Mouse (Mus musculus) retina, postnatal 7 days (tissue): ENCODE data around the gene Lmln.
A peak's percentile ranks its signal among the peaks of the same experiment; 100 is the strongest.
"Not testable (repeated sequence)": the region's sequence is repeated elsewhere in the genome, so short reads cannot be mapped to it uniquely, and the experiment has no call there.

Experiments used
- DNase-seq: peaks from one replicate; pipeline ENCODE4 v3.0.0-alpha.2; 2012; ENCODE audit warnings: low read depth, low spot score

Lmln gene

DNA sequence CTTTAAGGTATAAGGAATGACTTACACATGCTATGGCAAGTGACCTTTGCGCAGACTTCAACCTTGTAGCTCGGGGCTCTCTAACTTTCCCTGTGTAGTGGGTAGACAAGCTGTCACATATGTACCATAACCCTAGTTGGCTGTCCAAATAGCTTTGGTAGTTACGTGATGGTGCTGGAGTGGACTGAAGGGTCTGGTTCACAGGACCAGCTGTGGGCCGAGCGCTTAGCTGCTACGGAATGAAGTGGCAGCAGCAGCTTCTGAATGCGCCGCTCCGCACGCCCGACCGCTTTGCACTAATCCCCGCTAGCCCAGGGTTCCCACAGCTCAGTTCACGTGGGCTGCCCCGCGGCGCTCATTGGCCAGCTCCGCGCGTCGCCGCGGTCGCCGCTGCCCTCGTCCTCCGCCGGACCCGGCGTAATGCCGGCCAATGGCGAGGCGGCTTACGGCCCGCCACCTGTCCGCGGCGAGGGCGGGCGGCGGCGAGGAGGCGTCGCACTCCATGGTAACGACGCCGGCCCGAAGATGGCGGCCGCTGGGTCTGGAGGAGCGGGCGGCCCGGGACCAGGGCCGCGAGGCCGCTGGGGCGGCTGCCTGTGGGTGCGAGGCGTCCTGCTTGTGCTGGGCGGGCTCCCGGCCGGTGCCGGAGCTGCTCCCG is at the start of gene Lmln:
TSS of gene Lmln (plus strand) at position 498 of the 658 bp plus-strand sequence.
- DNase-seq: peak; percentile 90

DNA sequence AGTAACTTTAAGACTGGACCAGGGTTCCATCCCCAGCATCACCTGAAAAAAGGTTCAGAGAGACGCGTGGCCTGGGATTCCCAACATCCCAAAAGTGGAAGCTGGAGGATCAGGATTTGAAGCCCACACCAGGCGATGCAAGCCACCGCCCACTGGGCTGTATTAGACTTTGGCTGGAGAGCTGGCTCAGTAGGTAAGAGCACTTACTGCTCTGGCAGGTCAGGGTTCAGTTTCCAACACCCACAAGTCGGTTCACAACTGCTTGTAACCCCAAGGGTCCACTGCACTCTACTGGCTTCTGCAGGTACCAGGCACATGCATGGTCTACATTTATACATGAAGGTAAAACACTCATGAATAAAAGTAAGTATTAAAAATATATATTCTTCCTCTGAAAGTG is 48.5 kb upstream of the Lmln start:
- no peak for DNase-seq

DNA sequence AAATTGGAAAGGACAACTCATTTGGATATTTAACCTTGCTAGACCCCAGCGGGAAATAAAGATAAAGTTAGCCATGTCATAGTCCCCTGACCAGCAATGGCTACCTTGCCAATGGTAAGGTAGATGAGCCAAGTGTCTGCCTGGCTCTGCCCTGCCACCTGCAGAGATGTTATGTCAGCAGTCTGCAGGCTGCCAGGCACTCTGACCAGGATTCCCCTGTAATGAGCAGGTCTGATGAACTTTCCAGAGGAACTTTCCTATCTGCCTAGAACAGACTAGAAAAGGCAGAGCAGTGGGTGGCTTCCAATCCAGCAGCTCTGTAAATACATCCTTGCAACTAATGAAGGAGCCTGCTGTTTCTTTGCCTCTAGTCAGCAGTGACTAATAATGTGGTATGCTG is 47.4 kb upstream of the Lmln start:
- no peak for DNase-seq

DNA sequence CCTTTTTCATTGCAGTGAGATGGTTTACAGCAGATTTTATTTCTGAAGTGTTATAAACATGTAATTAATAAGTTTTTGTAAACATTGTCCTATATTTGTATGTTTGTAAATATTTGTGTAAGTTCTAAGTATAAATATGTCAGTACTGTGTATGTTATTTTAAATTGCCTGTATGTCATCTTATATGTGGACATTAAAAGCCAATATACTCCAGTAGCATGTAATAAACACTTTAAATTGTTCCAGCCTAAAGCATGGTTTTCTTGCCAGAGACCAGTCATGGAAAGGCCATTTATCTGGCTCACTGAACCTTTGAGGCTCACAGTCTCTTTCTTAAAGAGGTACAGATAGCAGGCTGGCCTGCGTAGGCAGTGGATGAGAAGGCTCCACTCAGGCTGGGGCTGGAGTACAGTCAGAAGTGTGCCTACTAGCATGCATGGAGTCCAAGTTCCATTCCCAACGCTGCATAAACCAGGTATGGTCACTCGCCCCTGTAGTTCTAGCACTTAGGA is 46.9 kb upstream of the Lmln start:
- no peak for DNase-seq

DNA sequence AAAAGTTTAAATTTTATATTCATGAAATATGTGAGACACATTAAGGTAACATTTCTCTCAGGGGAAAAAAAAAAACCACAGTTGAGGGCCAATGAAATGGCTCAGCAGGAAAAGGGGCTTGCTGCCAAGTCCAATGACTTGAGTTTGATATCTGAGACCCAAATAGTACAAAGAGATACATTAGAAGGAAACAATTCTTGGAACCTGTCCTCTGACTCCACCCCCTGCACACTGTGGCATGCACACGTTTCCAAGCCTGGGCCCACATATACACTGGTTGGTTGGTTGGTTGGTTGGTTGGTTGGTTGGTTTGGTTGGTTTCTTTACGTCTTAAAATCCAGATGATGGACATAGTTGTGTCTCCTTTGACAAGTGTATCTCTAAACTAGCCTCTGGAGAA is 46.3 kb upstream of the Lmln start:
- no peak for DNase-seq

DNA sequence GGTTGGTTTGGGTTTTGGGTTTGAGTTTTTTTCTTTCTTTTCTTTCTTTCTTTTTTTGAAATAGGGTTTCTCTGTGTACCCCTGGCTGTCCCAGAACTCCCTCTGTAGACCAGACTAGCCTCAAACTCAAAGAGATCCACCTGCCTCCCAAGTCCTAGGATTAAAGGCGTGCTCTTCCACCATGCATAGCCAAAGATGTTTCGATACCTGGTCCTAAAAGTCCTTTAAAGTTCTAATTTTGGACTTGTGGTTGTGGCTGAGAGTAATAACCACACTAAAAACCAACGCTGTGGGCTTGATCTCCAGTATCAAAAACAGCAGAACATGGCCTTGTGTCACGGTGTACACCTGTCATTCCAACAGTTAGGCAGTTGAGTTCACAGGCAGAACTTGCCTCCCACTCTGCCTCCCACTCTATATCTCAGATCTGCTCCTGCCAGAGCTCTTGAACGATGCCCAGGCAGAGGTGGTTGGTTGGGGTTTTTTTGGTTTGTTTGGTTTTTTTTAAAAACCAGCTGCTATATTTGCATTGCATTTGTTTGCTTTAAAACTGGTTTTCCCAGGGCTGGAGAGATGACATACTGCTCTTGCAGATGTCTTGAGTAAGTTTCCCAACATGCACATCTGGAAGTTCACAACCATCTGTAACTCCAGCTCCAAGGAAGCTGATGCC is 44.5 kb upstream of the Lmln start:
- no peak for DNase-seq

DNA sequence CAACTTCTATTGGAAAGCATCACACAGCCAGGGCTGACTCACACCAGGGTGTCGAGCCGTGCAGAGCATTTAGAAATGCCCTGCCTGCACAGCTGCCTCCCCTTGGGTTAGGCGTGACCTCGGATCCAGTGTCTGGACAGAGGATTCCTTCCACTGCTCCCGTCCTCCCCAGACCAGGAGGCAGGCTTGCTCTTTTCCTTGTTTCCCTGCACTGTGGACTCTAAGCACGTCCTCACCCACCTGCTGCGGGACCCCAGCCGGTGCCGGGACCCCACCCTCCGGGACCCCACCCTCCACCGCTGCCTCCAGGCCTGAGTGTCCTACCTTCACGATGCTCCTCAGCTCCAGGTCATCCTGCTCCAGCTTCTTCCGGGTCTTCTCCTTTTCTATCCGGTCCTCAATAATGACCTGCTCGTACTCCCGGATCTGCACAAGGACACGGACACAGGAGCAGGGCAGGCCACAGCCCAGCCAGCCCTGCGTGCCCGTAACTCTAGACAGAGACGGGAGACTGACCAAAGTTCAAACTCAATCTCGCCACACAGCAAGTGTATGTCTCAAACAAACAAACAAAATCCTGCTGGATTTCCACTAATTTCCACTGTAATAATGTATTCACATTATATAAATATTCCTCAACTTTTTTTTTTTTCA is 43.1 kb upstream of the Lmln start:
- DNase-seq: no peak

DNA sequence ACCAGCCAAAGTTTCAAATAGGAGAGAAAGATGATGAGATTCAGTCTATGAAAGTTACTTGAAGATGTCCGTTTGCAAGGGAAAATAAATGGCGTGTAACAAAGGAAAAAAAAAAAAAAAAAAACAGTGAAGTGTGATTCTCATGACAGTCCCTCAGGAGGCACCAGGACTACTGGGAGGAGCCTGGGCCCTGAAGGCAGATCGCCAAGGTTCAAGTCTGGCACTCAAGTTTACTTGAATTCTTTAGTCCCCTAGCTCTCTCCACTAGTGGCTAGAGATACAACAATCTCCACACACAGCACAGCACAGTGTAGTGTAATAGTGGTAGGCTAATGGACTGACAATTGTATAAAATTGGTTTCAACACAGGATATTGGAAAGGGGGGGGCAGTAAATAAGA is 40.9 kb upstream of the Lmln start:
- no peak for DNase-seq

DNA sequence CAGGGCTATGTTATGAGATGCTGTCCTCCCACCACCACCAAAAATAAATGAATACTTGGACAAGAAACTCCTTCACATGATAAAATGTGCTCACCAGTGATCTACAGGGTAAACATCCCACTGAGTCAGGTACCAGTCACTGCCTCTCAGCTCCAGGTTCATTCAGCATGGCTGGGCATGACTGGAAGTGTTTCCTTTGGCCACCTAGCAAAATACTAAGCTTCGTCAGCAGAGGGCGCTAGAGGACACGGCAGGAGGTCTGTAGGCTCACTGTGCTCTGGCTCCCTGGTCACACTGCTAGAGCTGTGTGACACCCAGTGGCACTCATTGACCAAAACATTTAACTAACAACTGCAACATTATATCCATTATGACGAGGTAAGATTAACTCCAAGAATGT is 38.6 kb upstream of the Lmln start:
- DNase-seq: peak; percentile 74

DNA sequence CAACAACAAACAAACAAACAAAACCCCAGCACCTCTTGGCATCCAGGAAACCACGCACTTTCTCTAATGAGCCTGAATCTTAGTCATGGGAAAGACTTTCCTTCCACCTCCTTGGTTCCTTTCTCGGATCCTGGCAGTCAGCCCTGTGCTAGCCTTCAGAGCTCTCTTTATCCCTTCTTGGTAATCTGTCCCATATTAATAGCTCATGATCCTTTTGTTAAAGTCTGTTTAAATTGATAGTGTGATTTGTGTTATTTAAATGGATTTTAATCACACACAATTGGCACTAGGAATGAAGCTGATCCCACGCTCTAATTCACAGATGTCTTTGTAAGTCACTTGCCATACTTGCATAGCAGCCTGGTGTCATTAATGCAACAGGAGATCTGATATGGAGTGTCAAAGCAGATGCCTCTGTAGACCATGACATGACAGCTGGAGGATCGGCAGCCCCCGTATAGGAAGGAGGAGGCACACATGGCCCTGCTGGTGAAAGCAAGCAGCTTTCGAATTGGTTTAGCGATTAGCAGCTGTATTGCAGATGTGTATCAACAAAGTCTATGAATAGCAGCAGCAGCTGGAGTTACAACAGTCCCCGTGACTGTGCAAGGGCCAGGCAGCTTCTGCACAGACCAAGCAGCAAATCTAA is 37.7 kb upstream of the Lmln start:
- peak; percentile 43 for DNase-seq

DNA sequence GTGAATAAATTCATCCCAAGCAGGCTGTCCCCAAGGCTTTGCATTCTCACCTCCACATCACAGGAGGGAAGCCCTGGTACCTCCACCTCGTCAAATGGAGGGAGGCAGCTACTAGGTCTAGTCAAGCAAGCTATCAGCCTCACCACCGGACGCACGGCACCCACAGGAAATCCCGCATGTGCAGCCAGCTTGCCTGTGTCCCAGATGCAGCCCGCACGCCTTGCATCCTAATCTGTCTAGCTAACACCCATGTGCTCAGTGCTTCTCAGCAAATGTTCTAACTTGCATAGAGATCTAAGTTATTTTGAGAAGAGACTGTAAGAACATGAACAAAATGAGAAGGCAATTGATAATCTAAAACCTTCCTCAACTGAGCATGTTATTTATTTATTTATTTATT is 36.0 kb upstream of the Lmln start:
- no peak for DNase-seq

DNA sequence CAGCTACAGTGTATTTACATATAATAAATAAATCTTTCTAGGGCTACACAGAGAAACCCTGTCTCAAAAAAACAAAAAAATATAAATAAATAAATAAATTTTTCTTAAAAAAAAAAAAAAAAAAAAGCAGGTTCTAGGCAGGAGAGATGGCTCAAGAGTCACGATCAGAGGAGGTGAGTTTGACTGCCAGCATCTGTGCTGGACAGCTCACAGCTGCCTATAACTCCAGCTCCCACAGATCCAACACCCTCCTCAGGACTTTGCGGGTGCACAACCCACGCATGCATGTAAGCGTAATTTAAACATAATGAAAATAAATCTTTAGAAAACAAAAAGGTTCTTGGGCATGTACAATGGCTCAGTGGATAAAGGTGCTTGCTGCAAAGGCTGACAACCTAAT is 26.3 kb upstream of the Lmln start:
- DNase-seq: no peak

DNA sequence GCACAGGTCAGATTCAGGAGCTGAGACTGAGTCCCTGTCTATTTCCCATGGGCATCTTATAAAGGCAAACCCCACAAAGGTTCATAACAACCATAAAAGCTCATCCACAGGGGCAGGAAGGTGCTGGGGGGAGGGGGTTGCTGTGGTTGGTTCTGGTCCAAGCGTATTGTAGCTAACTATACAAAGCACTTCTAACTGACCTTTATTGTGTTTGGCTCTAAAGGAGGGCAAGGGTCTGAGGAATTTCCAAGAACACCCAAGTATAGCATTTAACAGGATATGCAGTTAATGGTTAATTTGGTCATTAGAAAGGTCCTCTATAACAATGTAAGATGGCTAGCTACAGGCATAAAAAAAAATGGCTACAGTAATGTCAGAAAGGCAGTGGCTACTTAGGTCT is 19.6 kb upstream of the Lmln start:
- no peak for DNase-seq

DNA sequence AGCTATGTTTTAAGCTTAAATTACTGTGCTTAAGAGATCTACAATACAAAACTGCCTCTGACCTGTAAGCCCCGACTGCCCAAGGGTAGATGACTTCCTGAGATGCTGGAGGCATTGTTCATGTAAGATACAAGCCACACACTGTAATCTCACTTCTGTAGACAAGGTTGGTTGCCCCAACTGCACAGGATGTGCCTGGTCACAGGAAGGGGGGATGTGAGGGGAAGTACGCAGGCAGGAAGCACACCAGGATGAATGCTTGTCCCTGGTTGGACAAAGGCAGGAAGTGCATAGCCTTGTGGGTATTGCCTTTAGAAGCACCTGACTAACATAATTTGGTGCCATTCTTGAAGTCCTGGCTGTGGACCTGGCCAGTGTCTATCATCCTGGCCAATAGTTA is 19.1 kb upstream of the Lmln start:
- no peak for DNase-seq

DNA sequence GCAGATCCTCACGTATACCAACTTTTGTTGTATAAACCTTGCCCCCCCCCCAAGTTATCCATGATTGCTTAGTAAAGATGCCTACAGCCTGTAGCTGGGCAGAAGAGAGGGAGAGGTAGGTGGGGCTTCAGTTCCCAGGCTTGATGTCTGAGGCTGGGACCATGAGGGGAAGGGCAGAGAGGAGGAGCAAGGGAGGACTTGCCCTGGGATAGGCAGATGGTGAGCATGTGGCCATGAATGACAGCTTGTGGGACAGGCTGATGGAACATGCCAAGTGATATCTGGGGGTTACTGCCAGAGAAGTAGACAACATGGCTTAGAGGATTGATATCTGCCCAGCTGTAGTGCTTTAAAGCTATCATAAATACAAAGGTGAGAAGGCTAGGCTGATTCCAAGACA is 14.3 kb upstream of the Lmln start:
- no peak for DNase-seq

DNA sequence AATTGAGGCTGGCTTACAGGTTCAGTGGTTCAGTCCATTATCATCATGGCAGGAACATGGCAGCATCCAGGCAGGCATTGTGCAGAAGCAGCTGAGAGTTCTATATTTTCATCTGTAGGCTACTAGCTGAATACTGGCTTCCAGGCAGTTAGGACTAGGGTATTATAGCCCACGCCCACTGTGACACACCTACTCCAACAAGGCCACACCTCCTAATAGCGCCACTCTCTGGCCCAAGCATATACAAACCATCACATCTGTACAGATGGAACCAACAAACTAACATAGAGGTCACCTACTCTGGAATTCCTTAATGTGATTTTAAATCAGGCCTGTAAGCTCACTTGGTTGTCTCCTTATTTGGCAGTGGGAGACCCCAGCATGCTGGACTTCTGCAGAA is 13.6 kb upstream of the Lmln start:
- no peak for DNase-seq

DNA sequence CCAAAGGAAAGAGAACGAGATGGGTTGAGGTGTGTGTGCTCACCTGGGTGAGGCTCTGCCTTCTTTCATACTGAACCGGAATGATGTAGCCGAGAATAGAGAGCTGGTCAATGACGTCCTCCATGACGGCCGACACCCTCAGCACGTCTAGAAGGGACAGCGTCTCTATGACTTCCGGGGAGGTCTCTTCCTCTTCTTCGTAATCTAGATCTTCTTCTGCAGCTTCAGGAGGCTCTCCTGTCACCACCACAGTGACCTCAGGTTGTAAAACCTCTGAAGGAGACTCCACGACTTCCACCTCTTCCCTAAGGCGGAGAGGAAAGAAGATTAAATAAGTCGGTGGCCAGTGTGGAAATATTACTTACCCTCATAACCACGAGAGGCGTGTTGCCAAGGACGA is 12.5 kb upstream of the Lmln start:
- no peak for DNase-seq

DNA sequence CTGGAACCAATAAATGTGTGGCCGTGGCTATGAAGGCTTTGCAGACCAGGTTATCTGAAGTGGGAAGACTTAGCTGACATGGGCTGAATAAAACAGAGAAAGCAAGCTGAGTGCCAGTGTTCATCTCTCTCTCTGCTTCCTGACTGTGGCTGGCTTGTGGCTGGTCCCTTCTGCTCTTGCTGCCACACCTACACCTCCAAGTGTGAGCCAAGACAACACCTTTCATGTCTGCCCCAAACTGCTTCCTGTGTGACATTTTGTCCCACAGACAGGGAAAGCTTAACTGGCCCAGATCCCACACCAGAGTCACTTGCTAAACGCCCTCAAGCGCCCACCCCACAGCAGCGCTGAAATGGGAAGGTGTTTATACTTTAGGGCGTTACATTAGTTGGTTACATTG is 9.2 kb upstream of the Lmln start:
- no peak for DNase-seq

DNA sequence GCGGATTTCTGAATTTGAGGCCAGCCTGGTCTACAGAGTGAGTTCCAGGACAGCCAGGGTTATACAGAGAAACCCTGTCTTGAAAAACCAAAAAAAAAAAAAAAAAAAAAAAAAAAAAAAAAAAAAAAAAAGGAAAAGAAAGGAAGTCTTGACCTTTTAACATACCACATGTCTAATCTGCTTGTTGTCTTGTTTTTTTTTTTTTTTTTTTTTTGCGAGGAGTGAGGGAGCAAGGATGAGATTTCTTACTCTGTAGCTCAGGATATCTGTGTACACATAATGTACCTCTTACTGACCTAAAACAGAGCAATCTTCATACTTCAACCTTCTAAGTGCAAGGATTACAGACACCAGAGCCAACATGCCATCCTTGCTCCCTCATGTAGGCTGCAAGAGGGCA is 7.4 kb upstream of the Lmln start:
- not testable (repeated sequence) for DNase-seq

DNA sequence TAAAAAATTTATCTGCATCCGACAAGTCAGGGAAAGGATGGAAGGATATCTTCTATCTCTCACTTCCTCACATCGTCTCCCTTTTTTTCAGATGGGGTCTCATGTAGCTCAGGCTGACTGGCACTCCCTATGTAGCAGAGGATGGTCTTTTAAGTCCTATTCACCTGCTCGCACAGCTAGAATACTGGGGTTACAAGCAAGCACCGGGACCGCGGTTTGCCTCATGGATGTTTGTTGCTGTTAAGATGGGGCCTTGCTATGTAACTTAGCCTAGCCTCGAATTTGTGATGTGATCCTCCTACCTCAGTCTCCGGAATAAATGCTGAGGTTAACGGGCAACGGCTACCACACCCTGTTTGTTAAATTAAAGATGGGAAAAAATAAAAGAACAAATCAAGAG is 6.7 kb upstream of the Lmln start:
- no peak for DNase-seq

DNA sequence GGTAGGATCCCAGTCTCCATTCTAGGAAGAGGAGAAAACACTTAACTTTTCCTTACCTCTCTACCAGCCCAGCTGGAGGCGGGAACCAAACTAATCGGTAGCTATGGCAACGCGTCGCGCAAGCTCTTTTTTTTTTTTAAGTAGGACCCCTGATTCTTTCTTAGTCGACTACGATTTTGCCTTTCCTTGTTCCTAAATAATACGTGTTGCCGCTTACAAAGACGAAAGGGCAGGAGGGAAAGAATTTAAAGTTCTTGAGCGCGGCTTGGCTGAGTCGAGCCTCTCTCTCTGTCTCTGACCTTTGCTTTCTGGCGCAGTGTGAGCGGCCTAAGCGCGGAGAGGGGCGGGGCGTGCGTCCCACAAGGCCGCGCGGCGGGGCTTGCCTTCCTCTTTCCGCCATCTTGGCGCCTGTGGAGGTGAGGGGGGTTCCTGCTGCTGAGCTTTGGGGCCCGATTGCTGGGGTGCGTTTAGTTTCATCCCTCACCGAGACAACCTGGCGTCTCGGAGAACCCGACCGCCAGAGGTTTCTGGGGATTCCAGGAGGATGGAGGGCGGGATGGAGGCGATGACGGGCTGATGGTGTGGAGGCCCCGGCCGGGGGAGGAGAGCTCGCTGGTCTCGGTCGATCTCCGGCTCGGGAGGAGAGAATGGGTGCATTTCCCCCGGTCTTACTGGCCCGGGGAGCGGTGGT is 6.1 kb upstream of the Lmln start, which contains the start of the genes Iqcg and Rpl35a:
TSS of gene Iqcg (minus strand) at position 124 of the 691 bp plus-strand sequence.
TSS of gene Rpl35a (plus strand) at position 359 of the 691 bp plus-strand sequence.
- peak; percentile 90 for DNase-seq

DNA sequence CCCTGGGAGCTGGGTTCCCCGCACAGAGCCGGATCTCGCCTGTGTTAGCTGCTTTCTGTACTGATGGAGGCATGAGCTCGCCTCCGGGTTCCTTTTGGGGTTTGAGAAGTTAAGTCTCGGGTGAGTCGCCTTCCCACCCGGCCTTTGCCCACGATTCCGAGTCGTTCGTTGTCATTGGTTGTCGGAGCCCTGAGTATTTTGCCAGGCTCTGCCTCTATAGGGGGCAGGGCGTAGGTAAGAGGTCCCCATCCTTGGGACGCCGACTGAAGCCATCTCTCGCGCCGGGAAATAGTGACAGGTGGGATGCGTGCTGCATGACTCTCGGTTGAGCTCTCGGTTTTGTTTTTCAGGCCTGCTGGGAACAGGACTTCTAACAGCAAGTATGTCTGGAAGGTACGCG is 5.5 kb upstream of the Lmln start:
- no peak for DNase-seq
